Mouse (Mus musculus) E14TG2a.4 (cell line): Measurements from ENCODE around the gene Ptbp3.
"Not testable (repeated sequence)": the region's sequence is repeated elsewhere in the genome, so short reads cannot be mapped to it uniquely, and the experiment has no call there.

Experiments
- H3K27me3 ChIP-seq: 2 replicates; pipeline ENCODE4 v1.6.1; 2014; ENCODE audit warnings: low read length, control low read depth; ENCODE audit not compliant: insufficient read depth
- H3K36me3 ChIP-seq: 2 replicates; pipeline ENCODE4 v1.6.1; 2014; ENCODE audit warnings: low read length, control low read depth; ENCODE audit not compliant: insufficient read depth
- H3K4me1 ChIP-seq: replicated peaks from 2 replicates; pipeline ENCODE4 v1.6.1; 2014; ENCODE audit warnings: low read depth, low read length, control low read depth
- H3K4me3 ChIP-seq: replicated peaks from 2 replicates; pipeline ENCODE4 v1.5.1; 2014; ENCODE audit warnings: mild to moderate bottlenecking, low read length
- H3K9me3 ChIP-seq: 2 replicates; pipeline ENCODE4 v1.6.1; 2014; ENCODE audit warnings: low read length, control low read depth
- CTCF ChIP-seq: conservative IDR thresholded peaks from 2 replicates; pipeline ENCODE4 v1.5.1; 2014; ENCODE audit warnings: low read length
- NANOG ChIP-seq: IDR thresholded peaks from 2 replicates; pipeline ENCODE4 v1.6.1; 2014; ENCODE audit warnings: borderline replicate concordance, low read length, mixed read lengths
- POU5F1 ChIP-seq: IDR thresholded peaks from 2 replicates; pipeline ENCODE4 v1.6.1; 2014; ENCODE audit warnings: low read length, borderline replicate concordance

Ptbp3 gene

DNA sequence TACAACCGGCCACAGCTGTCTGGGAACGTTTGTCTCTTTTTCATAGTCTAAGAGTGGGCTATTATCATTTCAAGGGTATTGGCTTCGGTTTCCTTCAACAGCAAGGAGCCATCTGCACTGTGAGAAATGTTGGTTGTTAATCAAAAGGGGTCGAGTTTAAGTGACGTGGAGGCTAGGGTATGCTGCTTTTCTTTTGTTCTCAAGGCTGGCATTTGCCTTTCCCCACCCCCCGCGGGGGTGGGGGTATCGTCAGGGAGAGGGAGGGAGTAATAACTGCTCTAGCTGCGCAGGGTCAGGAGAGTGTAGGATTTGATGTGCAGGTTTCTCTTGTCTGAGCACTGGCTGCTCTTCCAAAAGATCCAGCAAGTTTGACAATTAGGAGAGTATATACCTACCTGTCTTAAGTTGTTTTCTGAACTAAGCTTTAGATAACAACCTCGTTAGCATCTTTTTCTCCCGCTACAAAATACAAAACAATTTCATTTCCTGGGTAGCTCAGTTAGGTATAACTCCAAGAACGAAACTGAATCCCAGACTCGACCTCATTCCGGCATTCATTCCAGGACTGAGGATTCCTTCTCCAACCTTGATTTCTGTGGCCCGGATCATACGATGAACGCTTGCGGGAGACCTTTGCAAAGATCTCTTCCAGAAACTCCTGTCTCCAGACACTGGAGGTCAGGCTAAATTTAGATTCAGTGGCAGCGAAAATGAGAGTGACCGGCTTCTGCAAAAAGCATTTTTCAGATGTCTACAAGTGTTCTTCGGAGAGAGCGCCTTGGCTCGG lies 31.5 kb upstream of the Ptbp3 start:
- Histone ChIP-seq H3K4me1 (peaks cover 30% of the 10 kb centered on the region), H3K36me3 (no peaks in the 10 kb centered on the region), H3K4me3 (peak overlapping the region; percentile 87), H3K27me3 (peaks cover 18% of the 10 kb centered on the region), H3K9me3 (no peaks in the 10 kb centered on the region)
- TF ChIP-seq POU5F1 (no peak), CTCF (no peak), NANOG (no peak)

DNA sequence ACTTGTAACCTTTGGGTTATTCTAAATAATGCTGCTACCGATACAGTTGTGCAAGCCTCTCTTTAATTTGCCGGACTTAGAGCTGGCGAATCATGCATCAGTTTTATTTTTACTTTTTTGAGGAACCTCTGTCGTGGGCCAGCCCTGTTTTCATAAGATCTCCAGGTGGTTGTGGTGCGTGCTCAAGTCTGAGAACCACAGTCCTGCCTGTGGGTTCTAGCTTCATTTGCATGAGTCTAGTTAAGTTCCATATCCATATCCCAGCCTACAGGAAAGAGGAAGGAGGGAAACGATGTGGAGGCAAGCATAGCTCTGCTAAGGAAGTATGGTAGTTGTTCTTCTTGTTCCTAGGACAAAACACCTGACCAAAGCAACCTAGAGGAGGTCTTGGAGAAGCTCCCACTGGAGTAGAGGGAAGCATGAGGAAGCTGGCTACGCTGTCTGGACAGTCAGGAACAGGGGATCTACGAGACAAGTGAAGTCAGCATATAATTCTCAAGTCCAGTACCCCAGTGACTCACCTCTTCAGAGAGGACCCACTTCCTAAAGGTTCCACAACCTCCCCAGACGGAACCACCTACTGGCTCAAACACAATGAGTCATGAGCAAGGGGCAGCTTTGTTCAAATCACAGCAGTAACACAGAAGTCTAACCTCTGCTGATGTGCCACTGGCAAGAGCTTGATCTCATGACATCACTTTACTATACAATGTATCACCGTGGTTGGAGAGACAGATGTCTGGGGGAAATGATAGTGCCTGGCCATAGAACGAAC lies 26.2 kb upstream of the Ptbp3 start:
- no peak overlapping the region for H3K4me3 ChIP-seq
- peaks cover 14% of the 10 kb centered on the region for H3K27me3 ChIP-seq
- H3K36me3 ChIP-seq: no peaks in the 10 kb centered on the region
- H3K4me1 ChIP-seq: peaks cover 14% of the 10 kb centered on the region
- H3K9me3 ChIP-seq: no peaks in the 10 kb centered on the region
- TF ChIP-seq NANOG (no peak), POU5F1 (no peak), CTCF (no peak)

GRCm38 (mm10) chr4:59572521-59573118 lies 23.5 kb upstream of the Ptbp3 start:
- TF ChIP-seq NANOG (no peak), POU5F1 (no peak), CTCF (no peak)
- H3K9me3 ChIP-seq: no peaks in the 10 kb centered on the region
- H3K36me3 ChIP-seq: no peaks in the 10 kb centered on the region
- H3K4me1 ChIP-seq: no peaks in the 10 kb centered on the region
- H3K27me3 ChIP-seq: peaks cover 5% of the 10 kb centered on the region; the same call in 1 of the 2 replicates
- H3K4me3 ChIP-seq: no peak overlapping the region

DNA sequence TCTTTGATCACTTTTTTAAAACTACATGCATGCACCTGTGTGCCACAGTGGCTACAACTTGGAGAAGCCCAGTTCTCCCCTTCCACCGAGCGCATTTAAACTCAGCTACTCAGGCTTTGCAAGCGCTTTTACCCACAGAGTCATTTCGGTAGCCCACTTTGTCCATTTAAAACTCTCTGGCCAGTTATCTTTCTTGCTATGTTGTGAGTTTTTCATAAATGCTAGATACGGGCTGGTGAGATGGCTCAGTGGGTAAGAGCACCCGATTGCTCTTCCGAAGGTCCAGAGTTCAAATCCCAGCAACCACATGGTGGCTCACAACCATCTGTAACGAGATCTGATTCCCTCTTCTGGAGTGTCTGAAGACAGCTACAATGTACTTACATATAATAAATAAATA lies 21.4 kb upstream of the Ptbp3 start:
- H3K9me3 ChIP-seq, H3K4me3 ChIP-seq, H3K36me3 ChIP-seq, H3K4me1 ChIP-seq, H3K27me3 ChIP-seq: not testable (repeated sequence)

GRCm38 (mm10) chr4:59569538-59569937 lies 20.4 kb upstream of the Ptbp3 start:
- no peaks in the 10 kb centered on the region; the same call in 1 of the 2 replicates for H3K27me3 ChIP-seq
- no peaks in the 10 kb centered on the region for H3K9me3 ChIP-seq
- TF ChIP-seq POU5F1: no peak
- no peak for TF ChIP-seq NANOG
- peak; percentile 54 for TF ChIP-seq CTCF
- H3K36me3 ChIP-seq: no peaks in the 10 kb centered on the region
- H3K4me3 ChIP-seq: no peak overlapping the region
- no peaks in the 10 kb centered on the region for H3K4me1 ChIP-seq

DNA sequence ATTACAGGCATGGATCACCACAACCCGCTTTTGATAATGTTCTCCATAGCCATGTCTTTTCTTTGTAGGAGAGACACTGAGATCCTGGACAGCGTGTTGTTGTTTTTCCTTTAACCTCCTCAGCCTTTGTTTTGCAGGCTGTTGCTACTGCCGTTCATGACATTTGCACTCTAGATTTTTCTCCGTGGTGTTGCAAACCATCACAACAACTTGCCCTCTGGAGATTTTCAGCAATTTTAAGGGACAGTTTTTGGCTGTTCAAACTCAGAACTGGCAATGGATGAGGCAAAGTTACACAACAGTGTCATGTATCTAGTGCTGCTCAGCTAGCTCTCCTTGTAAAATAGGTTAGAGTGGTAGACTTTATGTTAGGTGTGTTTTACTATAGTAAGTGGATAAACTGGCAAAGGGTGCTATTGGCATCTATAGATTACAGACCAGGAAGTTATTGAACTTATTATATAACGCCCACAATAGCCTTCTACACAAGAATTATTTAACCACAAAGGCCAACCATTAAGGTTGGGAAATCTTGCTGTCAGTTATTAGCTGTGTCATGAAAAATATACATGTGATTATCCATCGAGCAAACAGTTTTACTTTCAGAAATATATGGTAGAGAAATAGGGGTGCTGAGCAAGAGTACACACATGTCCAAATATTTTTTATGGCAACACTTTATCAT lies 18.6 kb upstream of the Ptbp3 start:
- H3K4me3 ChIP-seq: no peak overlapping the region

DNA sequence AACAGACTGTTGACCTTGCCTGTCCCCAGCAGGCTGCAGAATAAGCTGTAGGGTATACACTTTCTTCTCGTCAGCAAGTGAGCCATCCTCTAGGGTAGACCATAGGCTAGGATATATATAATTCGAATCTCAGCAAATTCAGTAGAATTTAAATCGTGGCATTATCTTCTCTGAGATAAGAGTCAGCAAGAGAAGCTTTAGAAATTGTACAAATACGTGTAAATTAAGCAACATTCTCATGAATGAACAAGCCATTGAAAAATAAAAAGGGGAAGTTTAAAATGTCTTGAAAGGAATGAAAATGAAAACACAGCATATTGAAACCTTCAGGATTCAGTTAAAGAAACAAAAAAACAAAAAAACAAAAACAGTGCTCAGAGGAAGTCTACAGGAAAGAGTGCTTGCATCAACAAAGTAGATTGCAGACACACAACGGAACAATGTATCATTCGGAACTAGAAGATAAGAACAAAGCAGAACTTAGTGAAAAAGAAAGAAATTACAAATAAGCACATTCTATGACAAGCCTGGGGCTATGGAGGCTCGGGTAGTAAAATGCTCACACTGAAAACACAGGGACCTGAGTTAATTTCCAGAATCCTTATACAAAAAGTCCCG lies 16.5 kb upstream of the Ptbp3 start:
- TF ChIP-seq CTCF (no peak), NANOG (no peak), POU5F1 (no peak)
- no peaks in the 10 kb centered on the region for H3K9me3 ChIP-seq
- no peaks in the 10 kb centered on the region for H3K36me3 ChIP-seq
- no peaks in the 10 kb centered on the region for H3K4me1 ChIP-seq
- 0 out of 2 replicates have a peak, but pooled peaks cover 3% of the 10 kb centered on the region for H3K27me3 ChIP-seq
- H3K4me3 ChIP-seq: no peak overlapping the region

More for the DNA sequence above, 18.6 kb upstream of the Ptbp3 start:
- Histone ChIP-seq H3K27me3 (no peaks in the 10 kb centered on the region; the same call in 1 of the 2 replicates), H3K9me3 (no peaks in the 10 kb centered on the region), H3K4me1 (no peaks in the 10 kb centered on the region), H3K36me3 (no peaks in the 10 kb centered on the region)
- TF ChIP-seq NANOG (no peak), CTCF (no peak), POU5F1 (no peak)
